Mouse (Mus musculus): ENCODE data around the gene Hint2.

The Hint2 gene

GRCm38 (mm10) chr4:43656339-43657109, at the start of gene Hint2:
Gene Hint2, minus strand, starts transcription at chr4:43656466.
- in situ Hi-C loops (cut with MboI, MseI) = loop anchor here (5.0 to 10.0 kb wide), 2 partner anchors 79 to 232 kb away; partner anchors contain the start of genes Fam166b, Gba2 and Rgp1

GRCm38 (mm10) chr4:43705991-43706390, 49.7 kb upstream of the Hint2 start:
- in situ Hi-C loops (cut with MboI, MseI) = no loop called here

GRCm38 (mm10) chr4:43703851-43704250, 47.6 kb upstream of the Hint2 start:
- in situ Hi-C loops (cut with MboI, MseI) = no loop called here

- in situ Hi-C loops (cut with MboI, MseI) = no loop called here
Measured at GRCm38 (mm10) chr4:43703439-43703838, 47.2 kb upstream of the Hint2 start.

GRCm38 (mm10) chr4:43700707-43701106, 44.4 kb upstream of the Hint2 start, which contains the start of gene Olfr70:
Gene Olfr70, minus strand, starts transcription at chr4:43700807.
- in situ Hi-C loops (cut with MboI, MseI) = no loop called here

- in situ Hi-C loops (cut with MboI, MseI) = no loop called here
Measured at GRCm38 (mm10) chr4:43696561-43696960, 40.3 kb upstream of the Hint2 start.

- in situ Hi-C loops (cut with MboI, MseI) = no loop called here
Measured at GRCm38 (mm10) chr4:43695249-43695671, 39.0 kb upstream of the Hint2 start.

GRCm38 (mm10) chr4:43694439-43695248, 38.4 kb upstream of the Hint2 start:
- in situ Hi-C loops (cut with MboI, MseI) = no loop called here

GRCm38 (mm10) chr4:43693806-43694241, 37.6 kb upstream of the Hint2 start:
- in situ Hi-C loops (cut with MboI, MseI) = no loop called here

- in situ Hi-C loops (cut with MboI, MseI) = no loop called here
Measured at GRCm38 (mm10) chr4:43691026-43691425, 34.8 kb upstream of the Hint2 start.

GRCm38 (mm10) chr4:43690021-43690420, 33.8 kb upstream of the Hint2 start:
- in situ Hi-C loops (cut with MboI, MseI) = no loop called here

- in situ Hi-C loops (cut with MboI, MseI) = no loop called here
Measured at GRCm38 (mm10) chr4:43679416-43680043, 23.3 kb upstream of the Hint2 start.

- in situ Hi-C loops (cut with MboI, MseI) = no loop called here
Measured at GRCm38 (mm10) chr4:43678541-43678940, 22.3 kb upstream of the Hint2 start.

- in situ Hi-C loops (cut with MboI, MseI) = no loop called here
Measured at GRCm38 (mm10) chr4:43675608-43676007, 19.3 kb upstream of the Hint2 start.

GRCm38 (mm10) chr4:43674974-43675373, 18.7 kb upstream of the Hint2 start:
- in situ Hi-C loops (cut with MboI, MseI) = no loop called here

- in situ Hi-C loops (cut with MboI, MseI) = no loop called here
Measured at GRCm38 (mm10) chr4:43673703-43674102, 17.4 kb upstream of the Hint2 start.

- in situ Hi-C loops (cut with MboI, MseI) = no loop called here
Measured at GRCm38 (mm10) chr4:43672070-43672469, 15.8 kb upstream of the Hint2 start.

- in situ Hi-C loops (cut with MboI, MseI) = no loop called here
Measured at GRCm38 (mm10) chr4:43669428-43669794, 13.1 kb upstream of the Hint2 start.

- in situ Hi-C loops (cut with MboI, MseI) = no loop called here
Measured at GRCm38 (mm10) chr4:43668782-43669427, 12.6 kb upstream of the Hint2 start, which contains the start of the genes Tmem8b and Fam221b. Gene Tmem8b, plus strand, starts transcription at chr4:43668971. Gene Fam221b, minus strand, starts transcription at chr4:43669145.

- in situ Hi-C loops (cut with MboI, MseI) = no loop called here
Measured at GRCm38 (mm10) chr4:43666412-43666811, 10.1 kb upstream of the Hint2 start.

- in situ Hi-C loops (cut with MboI, MseI) = loop anchor here (5.0 to 10.0 kb wide), 2 partner anchors 80 to 232 kb away; partner anchors contain the start of genes Fam166b, Gba2 and Rgp1
Measured at GRCm38 (mm10) chr4:43657146-43657545, 880 bp upstream of the Hint2 start.

Measured in regulatory T cell (primary cell).